Mouse (Mus musculus) macrophage (primary cell): Measurements from ENCODE around the gene Lysmd1. TPM values are rescaled to one million over a fixed set of nuclear protein-coding genes. Genes with fewer than 3 reads are reported as not detected.
"Not testable (repeated sequence)": the region's sequence is repeated elsewhere in the genome, so short reads cannot be mapped to it uniquely, and the experiment has no call there.

ENCODE experiments used
- H3K27ac ChIP-seq: fragments of 350-480 bp; formaldehyde crosslinking; 2 replicates; pipeline ENCODE4 v1.9.0; 2021
- H3K36me3 ChIP-seq: fragments of 350-480 bp; formaldehyde crosslinking; 2 replicates; pipeline ENCODE4 v1.9.0; 2021; ENCODE audit errors: inconsistent target
- H3K4me3 ChIP-seq: fragments of 350-480 bp; formaldehyde crosslinking; 2 replicates; pipeline ENCODE4 v1.9.0; 2021; ENCODE audit errors: inconsistent target
- H3K79me2 ChIP-seq: fragments of 350-480 bp; formaldehyde crosslinking; 2 replicates; pipeline ENCODE4 v1.9.0; 2021; ENCODE audit errors: inconsistent target
- WGBS: methylation state at CpG from one replicate; pipeline ENCODE4 v1.1.7; 2026; ENCODE audit warnings: inconsistent platforms; ENCODE audit not compliant: missing documents; 5-methylcytosine and 5-hydroxymethylcytosine counted together
- polyA plus RNA-seq: library from polyadenylated mRNA; stranded (reverse); fragments of 250-400 nt; gene quantifications from 3 replicates; pipeline ENCODE4 v1.2.4, GENCODE M21; 2018; ENCODE audit warnings: inconsistent platforms

The Lysmd1 gene
- polyA plus RNA-seq, 1 experiment from 2014 or later: 5.0 TPM

DNA sequence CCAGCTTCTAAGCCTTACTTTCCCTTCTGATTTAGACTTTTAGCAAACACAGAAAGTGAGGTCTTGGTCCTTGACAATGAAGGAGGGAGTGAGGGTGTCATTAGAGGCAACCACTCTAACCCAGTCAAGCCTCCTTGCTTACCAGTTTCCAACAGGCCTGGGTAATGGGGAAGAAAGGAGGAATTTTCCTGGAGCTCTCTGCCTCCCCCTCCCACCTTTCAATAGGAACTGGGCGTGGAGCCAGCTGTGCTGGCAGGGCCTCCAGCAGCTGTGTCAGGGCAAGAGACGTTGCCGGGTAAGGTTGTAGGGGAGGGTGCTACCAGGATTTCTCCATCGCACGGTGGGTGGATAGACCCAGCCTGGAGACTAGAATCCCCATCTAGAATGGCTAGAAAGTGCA lies 8.9 kb upstream of the Lysmd1 start:
- no peaks in the 10 kb centered on the region for H3K79me2 ChIP-seq
- H3K36me3 ChIP-seq: peaks cover 37% of the 10 kb centered on the region
- H3K27ac ChIP-seq: no peak overlapping the region
- WGBS: 40% methylated on average over 5 of the region's 5 CpGs
- no peak overlapping the region for H3K4me3 ChIP-seq

DNA sequence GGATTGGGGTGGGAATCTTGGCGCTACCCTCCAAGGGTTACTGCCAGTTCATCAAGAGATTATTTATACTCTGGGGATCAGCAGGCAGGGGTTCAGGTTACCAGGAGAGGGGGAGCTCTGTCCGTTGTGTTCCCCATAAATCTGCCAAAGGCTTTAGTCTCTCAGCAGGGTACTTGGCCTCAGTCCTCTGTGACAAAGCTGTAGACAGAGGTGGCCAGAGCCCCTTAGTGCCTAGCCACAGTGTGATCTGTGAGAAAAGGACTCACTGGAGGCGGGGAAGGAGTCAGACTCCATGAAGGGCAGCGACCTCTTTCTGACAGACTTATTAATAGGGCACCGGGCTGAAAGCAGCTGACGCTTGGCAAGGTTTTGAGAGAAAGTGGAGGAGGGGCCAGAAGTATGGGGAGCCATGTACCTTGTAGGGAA lies 4.6 kb upstream of the Lysmd1 start:
- Histone ChIP-seq H3K79me2 (peaks cover 5% of the 10 kb centered on the region; the same call in 1 of the 2 replicates), H3K27ac (no peak overlapping the region), H3K4me3 (no peak overlapping the region), H3K36me3 (peaks cover 29% of the 10 kb centered on the region; the same call in 1 of the 2 replicates)
- WGBS: 92% methylated on average over 6 of the region's 6 CpGs

DNA sequence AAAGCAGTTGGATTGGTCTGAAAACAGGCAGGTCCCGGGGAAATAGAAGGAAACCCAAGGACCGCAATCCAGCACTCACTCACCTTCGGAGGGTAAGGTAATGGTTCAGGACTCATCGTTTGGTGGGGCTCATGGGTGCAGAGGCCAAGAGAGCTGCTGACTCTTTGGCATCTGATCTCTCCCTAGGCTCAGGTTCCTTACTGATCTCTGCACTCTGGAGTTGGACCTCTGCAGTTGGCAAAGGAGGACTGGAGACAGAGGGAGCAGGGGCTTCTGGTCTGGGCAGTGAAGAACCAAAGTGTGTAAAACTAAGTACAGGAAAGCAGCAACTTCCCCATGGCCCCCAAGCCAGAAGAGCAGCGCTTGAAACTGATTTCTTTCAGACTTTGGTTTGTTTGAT lies 3.8 kb upstream of the Lysmd1 start:
- 93% methylated on average over 5 of the region's 5 CpGs for WGBS
- H3K79me2 ChIP-seq: peaks cover 5% of the 10 kb centered on the region; the same call in 1 of the 2 replicates
- peaks cover 29% of the 10 kb centered on the region; the same call in 1 of the 2 replicates for H3K36me3 ChIP-seq
- no peak overlapping the region for H3K27ac ChIP-seq
- H3K4me3 ChIP-seq: no peak overlapping the region

DNA sequence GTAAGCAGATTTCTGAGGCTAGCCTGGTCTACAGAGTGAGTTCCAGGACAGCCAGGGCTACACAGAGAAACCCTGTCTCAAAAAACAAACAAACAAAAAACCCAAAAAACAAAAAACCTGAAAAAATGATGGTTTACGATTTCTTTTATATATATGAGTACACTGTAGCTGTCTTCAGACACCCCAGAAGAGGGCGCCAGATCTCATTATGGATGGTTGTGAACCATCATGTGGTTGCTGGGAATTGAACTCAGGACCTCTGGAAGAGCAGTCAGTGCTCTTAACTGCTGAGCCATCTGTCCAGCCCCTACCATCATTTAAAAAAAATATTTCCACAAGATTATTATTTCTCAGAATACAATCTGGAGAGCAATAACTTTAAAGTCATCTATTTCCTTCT lies 1.5 kb upstream of the Lysmd1 start:
- H3K27ac ChIP-seq, H3K4me3 ChIP-seq: not testable (repeated sequence)
- H3K79me2 ChIP-seq: peaks cover 14% of the 10 kb centered on the region; the same call in 1 of the 2 replicates
- WGBS: 100% methylated on average over 2 of the region's 2 CpGs
- H3K36me3 ChIP-seq: peaks cover 29% of the 10 kb centered on the region; the same call in 1 of the 2 replicates

DNA sequence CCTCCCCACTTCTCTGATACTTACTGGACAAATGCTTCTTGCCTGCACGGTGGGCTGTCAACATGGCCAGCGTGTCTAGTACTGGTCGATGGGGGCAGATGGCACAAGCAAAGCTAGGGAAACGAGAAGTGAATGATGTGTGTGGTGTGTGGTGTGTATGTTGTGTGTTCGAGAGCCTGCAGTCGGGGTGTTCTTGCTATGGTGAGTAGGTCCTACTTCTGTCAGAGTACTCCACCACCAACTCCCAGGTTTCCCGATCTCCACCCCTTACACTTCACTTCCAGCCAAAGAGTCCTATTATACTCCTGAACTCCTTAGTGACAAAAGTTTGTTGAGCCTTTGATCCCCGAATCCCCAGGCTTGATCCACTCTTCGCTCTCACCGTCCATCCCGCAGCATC lies 712 bp upstream of the Lysmd1 start:
- peaks cover 29% of the 10 kb centered on the region; the same call in 1 of the 2 replicates for H3K36me3 ChIP-seq
- H3K27ac ChIP-seq: peak overlapping the region; percentile 71
- H3K4me3 ChIP-seq: peak overlapping the region; percentile 83
- H3K79me2 ChIP-seq: peaks cover 20% of the 10 kb centered on the region
- WGBS: 40% methylated on average over 9 of the region's 11 CpGs

DNA sequence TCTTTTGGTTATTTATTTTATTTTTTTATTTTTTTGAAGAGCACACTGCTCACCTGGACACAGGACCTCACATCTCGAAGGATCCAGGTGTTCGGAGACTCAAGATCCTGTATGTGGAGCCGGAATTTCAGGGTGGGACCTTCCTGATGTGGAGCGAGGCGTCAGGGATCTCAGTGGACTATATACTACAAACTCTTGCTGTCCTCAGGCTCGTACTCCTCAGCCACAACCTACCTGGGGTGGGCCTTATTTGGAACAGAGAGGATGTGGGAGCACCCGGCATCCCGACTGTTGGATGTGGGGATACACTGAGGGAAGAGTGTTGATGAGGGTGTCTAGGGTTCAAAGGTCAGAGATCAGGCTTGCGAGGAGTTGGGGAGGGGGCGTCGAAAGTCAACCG lies 245 bp downstream of the Lysmd1 start:
- Histone ChIP-seq H3K36me3 (peaks cover 25% of the 10 kb centered on the region; the same call in 1 of the 2 replicates), H3K4me3 (peak overlapping the region; percentile 83; the same call in 1 of the 2 replicates)
- no CpG with 5 or more reads among the region's 12 CpGs for WGBS

DNA sequence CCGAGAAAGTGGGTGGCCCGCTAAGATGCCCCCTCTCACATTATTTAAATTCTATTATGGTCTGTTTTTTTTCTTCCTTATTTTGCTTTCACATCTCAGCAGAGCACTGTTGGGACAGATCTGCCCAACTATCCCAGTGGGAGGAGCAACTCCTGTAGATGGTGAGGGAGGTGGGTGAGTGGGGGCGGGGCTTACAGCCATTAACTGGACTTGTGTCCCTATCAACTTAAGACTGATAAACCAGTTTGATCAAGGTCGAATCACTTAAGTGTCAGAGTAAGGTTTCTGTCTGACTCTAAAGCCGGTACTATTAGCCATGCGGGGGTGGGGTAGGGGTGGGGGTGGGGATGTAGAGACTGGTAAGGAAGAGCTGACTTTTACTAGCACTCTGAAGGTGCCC lies 1.1 kb downstream of the Lysmd1 start:
- peaks cover 32% of the 10 kb centered on the region for H3K79me2 ChIP-seq
- H3K4me3 ChIP-seq: peak overlapping the region; percentile 33
- WGBS: 0% methylated on average over 6 of the region's 6 CpGs
- H3K36me3 ChIP-seq: peaks cover 16% of the 10 kb centered on the region; the same call in 1 of the 2 replicates
- H3K27ac ChIP-seq: peak overlapping the region; percentile 92

More for the DNA sequence above, 245 bp downstream of the Lysmd1 start:
- H3K79me2 ChIP-seq: peaks cover 23% of the 10 kb centered on the region
- H3K27ac ChIP-seq: not testable (repeated sequence)

DNA sequence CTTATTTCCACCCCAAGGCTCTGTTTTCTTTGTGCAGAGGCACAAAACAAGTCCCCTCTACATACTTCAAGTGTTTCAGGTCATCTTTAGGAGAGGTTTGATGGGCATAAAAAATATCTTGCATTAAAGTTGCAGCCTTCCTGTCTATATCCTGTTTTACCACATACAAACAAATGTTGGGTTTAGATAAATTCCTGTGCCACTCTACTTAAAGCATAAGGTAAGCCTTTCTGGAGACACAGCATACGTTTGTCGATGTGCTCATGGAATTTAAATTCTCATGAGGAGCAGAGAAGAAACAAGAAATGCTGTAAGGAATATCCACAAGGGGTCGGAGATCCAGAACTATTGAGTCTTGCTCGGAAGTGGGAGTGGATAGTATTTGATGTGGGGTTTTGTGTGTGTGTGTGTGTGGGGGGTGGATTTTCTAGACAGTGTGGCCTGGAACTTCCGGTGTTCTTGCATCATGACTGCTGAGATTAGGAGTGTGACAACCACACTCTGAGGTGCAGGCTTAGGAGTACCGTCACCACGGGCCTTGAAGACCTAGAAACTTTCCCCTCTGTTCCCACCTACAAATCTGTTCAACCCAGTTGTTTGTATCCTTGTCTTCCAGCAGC lies 1.7 kb downstream of the Lysmd1 start:
- WGBS: 5% methylated on average over 7 of the region's 7 CpGs
- peaks cover 13% of the 10 kb centered on the region; the same call in 1 of the 2 replicates for H3K36me3 ChIP-seq
- peak overlapping the region; percentile 33 for H3K4me3 ChIP-seq
- peaks cover 37% of the 10 kb centered on the region for H3K79me2 ChIP-seq
- peak overlapping the region; percentile 92 for H3K27ac ChIP-seq

DNA sequence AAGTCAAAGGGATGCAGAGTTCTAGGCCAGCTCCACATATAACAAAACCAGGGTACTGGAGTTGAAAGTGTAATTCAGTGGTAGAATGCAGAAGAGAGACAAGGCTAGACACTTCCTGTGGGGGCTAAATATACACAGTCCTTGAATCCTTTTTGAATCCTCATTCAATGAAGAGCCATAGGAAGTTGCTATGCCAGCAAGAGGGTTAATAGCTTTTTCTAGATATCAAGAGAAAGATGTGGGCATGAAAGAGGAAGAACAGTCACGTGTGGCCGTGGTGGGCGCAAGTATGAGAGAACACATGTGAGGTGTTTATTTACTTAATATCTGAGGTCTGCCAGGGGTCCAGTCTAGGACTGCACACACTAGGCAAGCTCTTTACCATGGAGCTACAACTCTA lies 2.4 kb downstream of the Lysmd1 start:
- WGBS: 2% methylated on average over 3 of the region's 3 CpGs
- Histone ChIP-seq H3K4me3 (no peak overlapping the region), H3K27ac (peak overlapping the region; percentile 92)

DNA sequence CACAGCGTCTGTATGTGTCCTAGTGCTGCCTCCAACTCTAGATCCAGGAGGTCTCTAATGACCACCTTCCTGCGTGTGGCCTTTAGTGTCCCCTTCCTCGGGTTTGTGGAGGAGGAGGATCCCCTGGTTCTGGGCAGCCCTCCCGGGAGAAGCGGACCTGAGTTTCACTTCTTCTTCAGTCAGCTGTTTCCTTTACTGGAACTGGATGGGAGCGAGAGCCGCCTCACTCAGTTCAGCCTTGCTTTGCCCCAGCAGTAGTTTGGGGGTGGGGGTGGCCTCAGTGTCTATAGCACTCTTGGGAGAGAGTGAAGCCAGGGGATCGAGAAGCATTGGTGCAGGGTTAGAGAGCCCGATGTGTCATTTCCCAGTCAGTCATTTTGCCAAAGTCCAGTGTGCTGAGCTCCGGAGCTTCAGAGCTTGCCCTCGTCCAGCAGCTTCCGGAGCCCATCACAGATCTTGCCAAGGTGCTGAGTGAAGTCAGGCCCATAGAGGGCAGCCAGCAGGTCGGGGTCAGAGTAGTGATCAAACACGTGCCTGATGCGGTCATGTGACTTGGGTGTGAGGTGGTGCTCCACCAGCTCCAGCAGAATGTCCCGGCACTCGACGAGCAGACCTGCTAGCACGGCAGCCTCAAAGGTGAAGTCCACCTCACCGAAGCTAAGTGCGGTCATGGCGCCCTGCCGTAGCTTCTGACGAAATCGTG lies 5.8 kb downstream of the Lysmd1 start:
- Histone ChIP-seq H3K4me3 (peak overlapping the region; percentile 71; the same call in 1 of the 2 replicates), H3K27ac (peak overlapping the region; percentile 90), H3K36me3 (no peaks in the 10 kb centered on the region; the same call in 1 of the 2 replicates), H3K79me2 (peaks cover 50% of the 10 kb centered on the region)
- 43% methylated on average over 25 of the region's 25 CpGs for WGBS

More for the DNA sequence above, 2.4 kb downstream of the Lysmd1 start:
- Histone ChIP-seq H3K79me2 (peaks cover 45% of the 10 kb centered on the region), H3K36me3 (peaks cover 8% of the 10 kb centered on the region; the same call in 1 of the 2 replicates)

DNA sequence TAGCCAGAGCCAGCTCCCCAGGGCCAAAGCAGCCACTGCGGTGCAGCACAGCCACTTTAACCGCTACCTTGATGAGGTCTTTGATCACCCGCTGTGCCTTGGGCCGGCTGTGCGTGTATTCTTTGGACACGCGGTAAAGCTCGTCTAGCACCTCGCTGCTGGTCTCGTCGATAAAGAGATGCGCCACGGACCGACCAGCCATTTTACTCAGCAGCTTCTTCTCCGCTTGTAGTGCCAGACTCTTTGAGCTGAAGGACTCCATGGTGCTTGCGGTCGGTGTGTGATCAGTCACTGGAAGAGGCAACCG lies 6.4 kb downstream of the Lysmd1 start:
- no peaks in the 10 kb centered on the region; the same call in 1 of the 2 replicates for H3K36me3 ChIP-seq
- H3K27ac ChIP-seq: peak overlapping the region; percentile 90
- 79% methylated on average over 18 of the region's 18 CpGs for WGBS
- peaks cover 50% of the 10 kb centered on the region for H3K79me2 ChIP-seq
- peak overlapping the region; percentile 71; the same call in 1 of the 2 replicates for H3K4me3 ChIP-seq

DNA sequence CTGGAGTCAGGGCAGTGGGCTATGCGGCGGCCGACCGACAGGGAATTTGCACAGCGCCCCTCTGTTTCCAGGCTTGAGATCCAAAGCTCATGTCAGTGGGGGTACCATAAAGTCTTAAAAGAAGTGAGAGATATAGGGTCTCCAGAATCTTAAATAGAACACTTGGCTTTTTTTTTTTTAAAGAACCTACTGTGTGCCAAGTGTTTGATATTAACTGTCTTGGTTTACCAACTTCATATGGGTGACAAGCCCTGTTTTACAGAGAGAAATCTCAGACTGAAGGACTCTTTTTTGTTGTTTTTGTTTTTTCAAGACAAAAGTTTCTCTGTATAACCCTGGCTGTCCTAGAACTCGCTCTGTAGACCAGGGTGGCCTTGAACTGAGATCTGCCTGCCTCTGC lies 6.9 kb downstream of the Lysmd1 start:
- peak overlapping the region; percentile 90 for H3K27ac ChIP-seq
- peak overlapping the region; percentile 71 for H3K4me3 ChIP-seq
- 75% methylated on average over 5 of the region's 6 CpGs for WGBS
- no peaks in the 10 kb centered on the region; the same call in 1 of the 2 replicates for H3K36me3 ChIP-seq
- peaks cover 50% of the 10 kb centered on the region for H3K79me2 ChIP-seq

DNA sequence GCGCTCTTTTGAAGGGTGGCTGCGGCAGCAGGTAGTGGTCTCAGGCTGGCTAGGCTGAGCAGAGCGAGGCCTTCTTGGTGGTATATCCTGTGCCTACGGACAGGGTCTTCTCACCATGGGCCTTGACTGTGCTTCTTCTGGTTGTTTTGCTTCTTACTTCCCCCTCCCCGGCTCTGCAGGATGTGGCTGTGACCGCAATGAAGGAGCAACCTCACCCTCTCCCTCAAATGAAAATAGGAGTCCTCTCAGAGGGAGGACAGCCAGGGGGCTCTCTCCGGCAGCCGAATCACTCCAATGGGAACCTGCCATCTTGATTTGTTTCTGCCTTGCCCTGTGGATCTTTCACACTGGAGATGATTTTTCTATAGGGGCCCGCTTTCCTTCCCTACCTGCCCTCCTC lies 7.6 kb downstream of the Lysmd1 start:
- 3% methylated on average over 9 of the region's 9 CpGs for WGBS
- H3K79me2 ChIP-seq: peaks cover 50% of the 10 kb centered on the region
- peak overlapping the region; percentile 71 for H3K4me3 ChIP-seq
- H3K36me3 ChIP-seq: no peaks in the 10 kb centered on the region; the same call in 1 of the 2 replicates
- peak overlapping the region; percentile 90 for H3K27ac ChIP-seq

DNA sequence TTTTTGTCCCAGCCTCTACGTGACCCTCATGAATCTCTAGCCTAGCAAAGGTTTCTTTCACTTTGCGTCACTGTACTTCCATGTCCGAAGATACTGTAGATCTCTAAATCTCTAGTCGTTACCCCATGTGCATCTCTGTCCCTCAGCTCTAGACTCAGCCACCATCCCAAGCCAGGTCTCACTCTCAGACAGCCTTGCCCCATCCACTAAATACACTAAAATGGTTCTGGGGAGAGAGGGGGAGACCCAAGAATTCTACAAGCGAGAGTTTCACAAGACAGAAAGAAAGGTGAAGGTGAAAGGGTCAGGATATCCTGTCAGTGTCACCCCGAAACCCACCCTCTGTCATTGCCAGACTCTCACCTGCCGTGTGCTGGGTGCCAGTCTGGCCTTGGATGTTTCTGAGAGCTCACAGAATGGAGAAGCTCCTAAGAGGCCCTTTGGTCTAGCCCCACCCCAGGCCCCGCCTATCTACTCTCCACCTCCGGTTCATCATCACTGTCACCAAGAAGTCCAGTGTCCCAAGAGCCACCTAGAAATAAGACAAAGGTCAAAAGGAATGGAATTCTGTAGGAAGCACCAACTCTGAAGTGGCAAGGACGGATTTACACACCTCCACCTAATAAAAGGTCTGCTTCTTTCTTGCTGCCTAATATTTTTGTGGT lies 8.2 kb downstream of the Lysmd1 start, which contains the start of gene Tnfaip8l2:
Gene Tnfaip8l2, minus strand, starts transcription at position 409 of the 665 bp plus-strand sequence.
- peak within 1 kb of the TSS; percentile 71 for H3K4me3 ChIP-seq
- 22% methylated on average over 10 of the region's 10 CpGs for WGBS
- no peaks in the 10 kb centered on the region; the same call in 1 of the 2 replicates for H3K36me3 ChIP-seq
- peaks cover 45% of the 10 kb centered on the region for H3K79me2 ChIP-seq
- H3K27ac ChIP-seq: peak within 1 kb of the TSS; percentile 90
